Mouse (Mus musculus): Measurements from ENCODE around the gene Stk33. TPM values are rescaled to one million over a fixed set of nuclear protein-coding genes. Genes with fewer than 3 reads are reported as not detected.

Stk33 gene
- polyA plus RNA-seq (2012; rRNA removed): not detected in 2 replicates

DNA sequence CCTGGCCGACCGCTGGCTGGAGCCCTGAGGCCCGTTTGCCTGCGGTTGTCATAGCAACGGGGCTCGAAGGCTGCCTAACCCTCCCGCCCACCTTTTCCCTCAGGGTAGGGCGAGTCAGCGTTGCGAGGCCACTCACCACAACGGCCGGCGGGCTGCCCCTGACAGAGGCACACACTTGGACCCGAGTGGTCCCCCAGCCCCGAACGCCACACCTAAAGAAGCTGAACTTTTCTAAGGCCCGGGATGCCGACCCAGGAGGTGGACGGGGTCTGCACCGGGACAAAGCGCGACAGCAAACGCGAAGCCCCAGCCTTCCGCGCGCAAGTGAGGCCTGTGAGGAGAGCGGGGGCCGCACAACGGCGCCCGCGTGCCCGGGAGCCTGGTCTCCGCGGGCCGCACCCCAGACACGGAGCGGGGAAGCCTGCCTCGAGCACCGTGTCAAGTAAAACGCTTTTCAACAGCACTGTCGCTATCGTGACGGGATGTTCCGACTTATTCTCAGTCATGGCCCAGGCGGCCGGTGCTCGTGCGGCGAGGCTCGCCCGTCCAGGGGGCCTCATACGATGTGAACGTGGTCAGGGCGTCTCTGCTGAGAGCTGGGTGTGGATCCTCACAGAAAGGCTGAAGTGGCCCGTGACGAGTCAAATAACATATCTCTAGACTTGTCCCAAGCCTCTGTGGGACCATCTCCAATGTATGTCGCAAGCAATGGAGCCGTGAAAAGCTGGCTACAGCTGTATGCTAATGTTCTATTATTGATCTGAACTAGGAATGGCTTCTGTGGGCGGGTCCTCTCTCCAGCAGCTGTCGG is at the start of gene Stk33:
Gene Stk33 (minus strand): TSS at position 301 of the 811 bp plus-strand sequence.

Other genes with a start within 250 kb of the Stk33 start
- gene Trim66, start 69.1 kb upstream of the Stk33 start, polyA plus RNA-seq (2012; rRNA removed): 0.07 TPM in 2 replicates
- gene Rpl27a, start 80.1 kb upstream of the Stk33 start, polyA plus RNA-seq (2012; rRNA removed): 369 and 454 TPM in 2 replicates

Measured in colon, adult 2 months (tissue).